Mouse (Mus musculus): Measurements from ENCODE around the gene Gm21954. TPM values are rescaled to one million over a fixed set of nuclear protein-coding genes. Genes with fewer than 3 reads are reported as not detected.

Gm21954 gene
- not detected in 2 replicates for polyA plus RNA-seq (2015; fragmentation: Nextera tagmentation; extraction: Ambion mirVana)

DNA sequence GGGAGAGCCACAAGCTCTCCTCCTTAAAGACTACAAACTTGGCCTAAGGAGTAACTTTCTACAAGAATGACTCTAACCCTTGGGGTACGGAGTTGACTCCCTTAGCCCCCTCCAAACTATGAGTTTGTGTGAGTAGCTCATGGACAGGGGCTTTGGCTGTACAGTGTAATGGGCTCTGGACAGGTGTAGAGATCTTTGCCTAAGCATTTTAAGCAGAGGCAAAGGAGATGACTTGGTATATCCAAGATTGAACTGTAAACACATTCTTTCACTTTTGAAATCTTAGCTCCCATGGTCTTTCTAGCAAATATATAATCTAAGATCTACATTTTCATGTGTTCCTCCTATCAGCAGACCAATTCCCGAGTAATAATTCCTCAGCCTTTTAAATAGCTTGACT is at the start of gene Gm21954:
Gene Gm21954, minus strand, starts transcription at position 101 of the 400 bp plus-strand sequence.
- no peak for ATAC-seq (ENCODE audit: low FRiP score)
- 98% methylated on average over 2 of the region's 2 CpGs for WGBS

DNA sequence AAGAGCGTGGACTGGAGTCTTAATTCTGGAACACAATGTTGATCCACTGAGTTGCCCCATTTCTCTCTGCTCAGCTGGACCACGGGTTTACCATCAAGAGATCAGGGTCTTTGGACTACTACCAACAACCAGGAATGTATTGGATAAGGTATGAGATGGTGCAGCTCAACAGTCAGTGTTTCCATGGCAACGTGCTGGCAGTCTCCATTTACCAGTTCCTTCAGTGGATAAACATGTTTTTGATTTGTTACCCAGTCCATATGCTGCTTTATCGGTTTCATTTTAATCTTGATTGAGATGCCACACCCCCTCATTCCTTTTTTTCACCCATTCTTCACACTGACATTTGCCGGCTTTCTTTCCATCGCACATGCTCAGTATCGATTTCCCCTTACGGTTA is 49.8 kb upstream of the Gm21954 start:
- Histone ChIP-seq H3K9ac (replicated peaks) (no peak overlapping the region), H3K27me3 (replicated peaks) (no peaks in the 10 kb centered on the region), H3K4me2 (no peak overlapping the region), H3K27ac (replicated peaks) (peak overlapping the region; percentile 46), H3K9me3 (replicated peaks) (no peaks in the 10 kb centered on the region), H3K4me3 (replicated peaks) (no peak overlapping the region), H3K36me3 (peaks cover 3% of the 10 kb centered on the region; the same call in 1 of the 2 replicates), H3K4me1 (peaks cover 61% of the 10 kb centered on the region)
- ATAC-seq (ENCODE audit: low FRiP score) = no peak
- 38% methylated on average over 8 of the region's 8 CpGs for WGBS

More for the DNA sequence above, at the start of gene Gm21954:
- H3K9ac ChIP-seq (replicated peaks) = no peak within 1 kb of the TSS
- H3K4me1 ChIP-seq = no peaks in the 10 kb centered on the region
- H3K36me3 ChIP-seq = no peaks in the 10 kb centered on the region
- no peak within 1 kb of the TSS for H3K4me3 ChIP-seq (replicated peaks)
- H3K27ac ChIP-seq (replicated peaks) = no peak within 1 kb of the TSS
- H3K9me3 ChIP-seq (replicated peaks) = no peaks in the 10 kb centered on the region
- H3K4me2 ChIP-seq = no peak within 1 kb of the TSS
- no peaks in the 10 kb centered on the region for H3K27me3 ChIP-seq (replicated peaks)

- no peaks in the 10 kb centered on the region for H3K27me3 ChIP-seq (replicated peaks)
- no peak overlapping the region for H3K9ac ChIP-seq (replicated peaks)
These were observed 48.5 kb upstream of the Gm21954 start for GRCm38 (mm10) chr3:55520240-55521180.

GRCm38 (mm10) chr3:55517454-55518014 is 45.5 kb upstream of the Gm21954 start:
- H3K9ac ChIP-seq (replicated peaks) = no peak overlapping the region
- H3K27me3 ChIP-seq (replicated peaks) = no peaks in the 10 kb centered on the region
- ATAC-seq (ENCODE audit: low FRiP score) = no peak
- no peak overlapping the region for H3K4me3 ChIP-seq (replicated peaks)
- H3K27ac ChIP-seq (replicated peaks) = no peak overlapping the region
- H3K4me2 ChIP-seq = no peak overlapping the region
- peaks cover 16% of the 10 kb centered on the region for H3K36me3 ChIP-seq
- H3K4me1 ChIP-seq = peaks cover 22% of the 10 kb centered on the region
- H3K9me3 ChIP-seq (replicated peaks) = no peaks in the 10 kb centered on the region
- WGBS = 69% methylated on average over 17 of the region's 17 CpGs

More at GRCm38 (mm10) chr3:55520240-55521180, 48.5 kb upstream of the Gm21954 start:
- H3K9me3 ChIP-seq (replicated peaks) = no peaks in the 10 kb centered on the region
- no peak overlapping the region for H3K4me2 ChIP-seq
- H3K4me1 ChIP-seq = peaks cover 50% of the 10 kb centered on the region
- H3K4me3 ChIP-seq (replicated peaks) = no peak overlapping the region
- peak overlapping the region; percentile 60 for H3K27ac ChIP-seq (replicated peaks)
- peak; percentile 75 for ATAC-seq (ENCODE audit: low FRiP score)
- WGBS = 23% methylated on average over 12 of the region's 12 CpGs
- peaks cover 4% of the 10 kb centered on the region; the same call in 1 of the 2 replicates for H3K36me3 ChIP-seq

- 35% methylated on average over 5 of the region's 5 CpGs for WGBS
- Histone ChIP-seq H3K27me3 (replicated peaks) (no peaks in the 10 kb centered on the region), H3K9ac (replicated peaks) (no peak overlapping the region), H3K36me3 (peaks cover 16% of the 10 kb centered on the region), H3K4me1 (peaks cover 14% of the 10 kb centered on the region), H3K9me3 (replicated peaks) (no peaks in the 10 kb centered on the region), H3K4me3 (replicated peaks) (no peak overlapping the region), H3K4me2 (no peak overlapping the region), H3K27ac (replicated peaks) (no peak overlapping the region)
- no peak for ATAC-seq (ENCODE audit: low FRiP score)
These were observed 44.0 kb upstream of the Gm21954 start for GRCm38 (mm10) chr3:55515966-55516365.

- H3K4me1 ChIP-seq = 0 out of 2 replicates have a peak, but pooled peaks cover 3% of the 10 kb centered on the region
- H3K27ac ChIP-seq (replicated peaks) = no peak overlapping the region
- H3K36me3 ChIP-seq = peaks cover 46% of the 10 kb centered on the region
- ATAC-seq (ENCODE audit: low FRiP score) = no peak
- H3K9ac ChIP-seq (replicated peaks) = no peak overlapping the region
- no peaks in the 10 kb centered on the region for H3K27me3 ChIP-seq (replicated peaks)
- no peaks in the 10 kb centered on the region for H3K9me3 ChIP-seq (replicated peaks)
- WGBS = 70% methylated on average over 6 of the region's 6 CpGs
- H3K4me3 ChIP-seq (replicated peaks) = no peak overlapping the region
- no peak overlapping the region for H3K4me2 ChIP-seq
These were observed 39.6 kb upstream of the Gm21954 start for GRCm38 (mm10) chr3:55511658-55512057.

DNA sequence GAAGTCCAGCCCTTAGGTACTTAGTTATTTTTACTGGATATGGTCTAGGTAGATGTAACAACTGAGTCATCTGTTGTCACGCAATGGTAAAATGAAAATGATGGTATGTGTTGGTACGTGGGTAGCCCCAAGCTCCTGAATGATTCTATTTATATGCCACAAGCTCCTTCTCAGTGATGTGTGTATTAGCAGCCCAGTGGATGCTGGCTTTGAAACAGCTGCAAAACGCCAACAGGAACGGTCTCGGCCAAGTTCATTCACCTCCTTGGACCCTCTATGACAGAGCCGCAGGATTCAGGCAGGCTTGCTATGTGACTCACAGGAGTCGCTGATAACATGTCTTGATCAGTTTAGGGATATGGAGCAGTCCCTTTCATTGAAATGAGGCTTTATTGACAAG is 38.2 kb upstream of the Gm21954 start:
- Histone ChIP-seq H3K9me3 (replicated peaks) (no peaks in the 10 kb centered on the region), H3K9ac (replicated peaks) (no peak overlapping the region), H3K4me2 (no peak overlapping the region), H3K36me3 (peaks cover 53% of the 10 kb centered on the region), H3K27ac (replicated peaks) (no peak overlapping the region), H3K4me1 (0 out of 2 replicates have a peak, but pooled peaks cover 3% of the 10 kb centered on the region), H3K4me3 (replicated peaks) (no peak overlapping the region), H3K27me3 (replicated peaks) (no peaks in the 10 kb centered on the region)
- WGBS = 93% methylated on average over 7 of the region's 7 CpGs
- ATAC-seq (ENCODE audit: low FRiP score) = no peak

GRCm38 (mm10) chr3:55499298-55499697 is 27.3 kb upstream of the Gm21954 start:
- 68% methylated on average over 7 of the region's 7 CpGs for WGBS
- Histone ChIP-seq H3K27me3 (replicated peaks) (no peaks in the 10 kb centered on the region), H3K4me1 (peaks cover 8% of the 10 kb centered on the region; the same call in 1 of the 2 replicates), H3K4me3 (replicated peaks) (no peak overlapping the region), H3K36me3 (peaks cover 33% of the 10 kb centered on the region), H3K9me3 (replicated peaks) (no peaks in the 10 kb centered on the region), H3K4me2 (no peak overlapping the region), H3K27ac (replicated peaks) (no peak overlapping the region), H3K9ac (replicated peaks) (no peak overlapping the region)
- ATAC-seq (ENCODE audit: low FRiP score) = no peak

DNA sequence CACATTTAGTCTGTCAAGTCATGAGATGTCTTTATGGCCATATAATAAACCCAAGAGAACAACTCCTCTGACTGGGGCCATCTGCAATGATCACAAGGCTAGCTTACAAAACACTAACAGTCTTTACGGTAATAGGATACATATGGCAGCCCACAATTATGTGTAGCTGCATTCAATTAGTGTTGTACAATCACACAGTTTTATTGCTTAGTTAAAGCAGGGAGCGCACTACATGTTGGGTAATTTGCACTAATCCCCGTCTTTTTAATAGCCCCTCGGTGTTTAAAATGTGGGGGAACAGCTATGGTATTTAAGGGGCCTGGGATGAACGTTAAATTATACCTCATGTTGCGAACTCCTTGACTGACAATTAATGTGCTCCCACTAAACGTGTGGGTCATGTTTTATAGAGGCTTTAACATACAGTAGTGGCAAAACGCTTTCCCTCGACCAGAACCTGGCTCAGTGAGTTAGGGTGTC is 24.5 kb upstream of the Gm21954 start:
- Histone ChIP-seq H3K4me2 (no peak overlapping the region), H3K9me3 (replicated peaks) (no peaks in the 10 kb centered on the region), H3K27me3 (replicated peaks) (no peaks in the 10 kb centered on the region), H3K27ac (replicated peaks) (peak overlapping the region; percentile 51), H3K36me3 (peaks cover 18% of the 10 kb centered on the region), H3K4me3 (replicated peaks) (no peak overlapping the region), H3K9ac (replicated peaks) (no peak overlapping the region), H3K4me1 (peaks cover 12% of the 10 kb centered on the region; the same call in 1 of the 2 replicates)
- 15% methylated on average over 9 of the region's 9 CpGs for WGBS
- ATAC-seq (ENCODE audit: low FRiP score) = peak; percentile 66; the same call in 1 of the 2 replicates

DNA sequence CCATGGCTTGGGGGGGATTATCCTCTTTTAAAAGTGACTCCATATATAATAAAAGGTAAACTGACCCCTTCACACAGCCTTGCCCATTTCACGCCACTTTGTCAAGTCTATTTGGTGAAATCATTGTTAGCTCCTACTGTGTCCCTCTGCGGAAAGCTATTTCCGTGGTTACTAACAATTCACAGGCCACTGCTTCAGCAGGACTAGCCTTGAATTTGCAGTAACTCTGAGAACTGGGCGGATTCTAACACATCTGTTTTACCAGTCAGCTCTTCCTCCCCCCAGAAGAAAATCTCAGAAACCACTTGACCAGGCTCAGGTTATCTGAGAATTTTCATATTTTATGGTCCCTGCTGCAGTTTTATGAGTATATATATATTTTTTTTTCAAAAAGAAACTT is 23.9 kb upstream of the Gm21954 start:
- no peak overlapping the region for H3K9ac ChIP-seq (replicated peaks)
- no peak overlapping the region for H3K4me2 ChIP-seq
- whole genome bisulfite sequencing = 19% methylated on average over 4 of the region's 4 CpGs
- H3K27me3 ChIP-seq (replicated peaks) = no peaks in the 10 kb centered on the region
- peaks cover 16% of the 10 kb centered on the region for H3K36me3 ChIP-seq
- peaks cover 12% of the 10 kb centered on the region; the same call in 1 of the 2 replicates for H3K4me1 ChIP-seq
- H3K9me3 ChIP-seq (replicated peaks) = no peaks in the 10 kb centered on the region
- ATAC-seq (ENCODE audit: low FRiP score) = no peak
- no peak overlapping the region for H3K4me3 ChIP-seq (replicated peaks)
- 0 out of 2 replicates have a peak overlapping the region, but pooled peaks have one; percentile 1 for H3K27ac ChIP-seq (replicated peaks)

DNA sequence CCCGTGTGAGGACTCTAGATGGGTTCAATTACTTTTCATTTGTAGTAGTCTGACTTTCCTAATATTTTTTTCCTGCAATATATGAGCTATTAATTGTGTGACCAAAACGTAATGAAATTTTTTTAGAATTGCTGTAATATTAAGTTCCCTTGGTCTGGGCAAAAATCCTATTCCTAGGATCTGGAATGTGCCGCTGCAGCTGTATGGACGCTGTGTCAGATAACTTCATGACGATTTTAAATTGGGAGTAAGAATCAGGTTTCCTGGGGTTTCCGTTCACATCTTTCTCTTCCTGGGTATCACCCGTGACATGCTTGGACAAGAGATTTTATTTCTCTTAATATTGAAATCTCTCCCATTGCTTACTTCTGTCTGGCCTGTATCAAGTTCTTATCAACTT is 23.2 kb upstream of the Gm21954 start:
- Histone ChIP-seq H3K9me3 (replicated peaks) (no peaks in the 10 kb centered on the region), H3K4me2 (no peak overlapping the region), H3K4me3 (replicated peaks) (no peak overlapping the region), H3K27me3 (replicated peaks) (no peaks in the 10 kb centered on the region), H3K4me1 (peaks cover 12% of the 10 kb centered on the region; the same call in 1 of the 2 replicates), H3K9ac (replicated peaks) (no peak overlapping the region), H3K27ac (replicated peaks) (no peak overlapping the region), H3K36me3 (peaks cover 16% of the 10 kb centered on the region)
- no peak for ATAC-seq (ENCODE audit: low FRiP score)
- 85% methylated on average over 7 of the region's 7 CpGs for WGBS

Measured in neural tube, embryonic 15.5 days (tissue).